Mouse (Mus musculus) thymus, adult 2 months (tissue): ENCODE measurements around the gene Atp1a2.

Source experiments
- CTCF ChIP-seq: fragments of 200-500 bp; IDR thresholded peaks from 2 replicates; pipeline ENCODE4 v1.5.1; 2012; ENCODE audit warnings: mild to moderate bottlenecking, control low read depth, low read length, moderate library complexity, borderline replicate concordance; ENCODE audit not compliant: control insufficient read depth, poor library complexity, insufficient read depth; ENCODE audit errors: extremely low read depth
- POLR2A ChIP-seq: fragments of 200-500 bp; IDR thresholded peaks from 2 replicates; pipeline ENCODE4 v1.6.1; 2012; ENCODE audit warnings: mild to moderate bottlenecking, low read length, control low read depth, moderate library complexity; ENCODE audit not compliant: control insufficient read depth, poor library complexity, insufficient read depth; ENCODE audit errors: extremely low read depth

DNA sequence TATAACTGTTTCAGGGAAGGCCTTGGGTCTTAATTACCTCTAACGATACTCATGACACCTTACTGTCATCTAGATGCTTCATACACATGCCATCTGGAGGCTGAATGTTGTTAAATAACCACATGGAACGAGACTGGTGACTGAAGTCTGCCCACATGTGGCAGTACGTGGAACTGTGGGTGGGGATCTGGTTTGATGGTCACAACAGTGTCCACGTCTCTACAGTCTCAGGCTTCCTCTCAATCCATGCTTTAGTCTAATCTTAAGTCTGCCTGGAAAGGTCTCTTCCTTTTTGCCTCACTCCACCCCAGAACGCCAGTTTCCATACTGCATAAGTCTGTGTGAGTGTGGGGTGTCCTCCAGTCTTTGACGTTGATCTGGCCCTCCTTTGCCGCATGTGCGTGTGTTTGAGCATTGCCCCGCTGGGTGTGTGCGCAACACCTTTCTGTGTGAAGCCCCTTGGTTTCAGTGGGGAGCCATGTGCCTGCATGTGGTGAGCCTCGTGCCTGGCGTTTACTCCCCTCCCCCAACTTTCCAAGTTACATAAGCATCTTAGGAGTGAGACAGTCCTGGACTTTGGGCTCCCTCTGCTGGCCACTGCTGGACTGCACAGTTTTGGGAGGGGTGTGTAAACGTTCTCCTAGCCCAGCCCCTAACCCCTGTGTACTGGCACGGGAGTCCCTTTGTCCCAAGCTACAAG lies 12.0 kb upstream of the Atp1a2 start:
- TF ChIP-seq POLR2A (no peak), CTCF (peak; percentile 81)
